Comparison of ENCODE assay signal across 23 mouse cellular contexts in genomic region chr4:93486455-93486854, GRCm38 (mm10).
DNase-seq lines count a peak whose midpoint lies in the region; ATAC-seq lines count a peak whose summit lies in the region.
"Had no signal": no experiment of that assay in that cellular context is flagged by ENCODE, and none has a peak within 500 bp of the region (broad histone marks: within the 10 kb centered on the region; RNA-seq: fewer than 3 reads in every experiment).

No protein-coding gene starts in this region.

- no peaks in the 10 kb centered on the region for H3K36me3 ChIP-seq in midbrain, embryonic 13.5 days
- no peaks in the 10 kb centered on the region for H3K36me3 ChIP-seq in heart, embryonic 11.5 days (ENCODE audit: control insufficient read depth, insufficient read depth, low read length)
- H3K36me3 ChIP-seq: embryonic facial prominence, embryonic 10.5 days; embryonic facial prominence, embryonic 12.5 days; forebrain, embryonic 10.5 days; forebrain, embryonic 12.5 days had no signal

- no peak overlapping the region for H3K9ac ChIP-seq in midbrain, embryonic 13.5 days (replicated peaks)
- H3K9ac ChIP-seq in heart, embryonic 11.5 days (ENCODE audit: low read depth, low read length) = no peak overlapping the region
- H3K9ac ChIP-seq: embryonic facial prominence, embryonic 12.5 days; forebrain, embryonic 12.5 days had no signal

- H3K27ac ChIP-seq in midbrain, embryonic 13.5 days = no peak overlapping the region
- H3K27ac ChIP-seq in heart, embryonic 11.5 days (ENCODE audit: low read depth, low read length) = no peak overlapping the region
- H3K27ac ChIP-seq: embryonic facial prominence, embryonic 10.5 days; embryonic facial prominence, embryonic 12.5 days; forebrain, embryonic 10.5 days; forebrain, embryonic 12.5 days had no signal

- WGBS in midbrain, embryonic 13.5 days = 83% methylated on average over 1 of the region's 1 CpGs
- 69% methylated on average over 1 of the region's 1 CpGs for WGBS in heart, embryonic 11.5 days (ENCODE audit: insufficient replicate concordance)

- peak; percentile 5 for DNase-seq in lung, postnatal 36 days
- no peak for DNase-seq in lung, postnatal 25 days (ENCODE audit: low spot score)
- DNase-seq: adrenal gland, adult 2 months; adrenal gland, postnatal 10 days; adrenal gland, postnatal 25 days; cerebellum, adult 11 months; cerebellum, adult 18-20 months; cerebellum, adult 9-10 months; cerebellum, postnatal 10 days; cerebellum, postnatal 25 days; embryo, embryonic 11 days had no signal

- H3K4me3 ChIP-seq in midbrain, embryonic 13.5 days (replicated peaks) = no peak overlapping the region
- H3K4me3 ChIP-seq in heart, embryonic 11.5 days (ENCODE audit: low read depth, low read length) = no peak overlapping the region
- H3K4me3 ChIP-seq: embryonic facial prominence, embryonic 10.5 days; embryonic facial prominence, embryonic 12.5 days; erythroblast, embryonic 14.5 days; forebrain, embryonic 10.5 days; forebrain, embryonic 12.5 days had no signal

- no peak overlapping the region for H3K4me2 ChIP-seq in midbrain, embryonic 13.5 days (replicated peaks)
- H3K4me2 ChIP-seq in heart, embryonic 11.5 days = no peak overlapping the region
- H3K4me2 ChIP-seq: embryonic facial prominence, embryonic 12.5 days; forebrain, embryonic 12.5 days had no signal

- no peaks in the 10 kb centered on the region for H3K27me3 ChIP-seq in midbrain, embryonic 13.5 days
- H3K27me3 ChIP-seq in heart, embryonic 11.5 days (ENCODE audit: control insufficient read depth, insufficient read depth, low read length) = no peaks in the 10 kb centered on the region
- H3K27me3 ChIP-seq: embryonic facial prominence, embryonic 12.5 days; forebrain, embryonic 12.5 days had no signal

- H3K9me3 ChIP-seq in midbrain, embryonic 13.5 days = no peaks in the 10 kb centered on the region
- H3K9me3 ChIP-seq in heart, embryonic 11.5 days (replicated peaks; ENCODE audit: control insufficient read depth, low read length) = no peaks in the 10 kb centered on the region
- H3K9me3 ChIP-seq: embryonic facial prominence, embryonic 10.5 days; embryonic facial prominence, embryonic 12.5 days; forebrain, embryonic 10.5 days; forebrain, embryonic 12.5 days had no signal

- no peaks in the 10 kb centered on the region for H3K4me1 ChIP-seq in midbrain, embryonic 13.5 days (replicated peaks)
- no peaks in the 10 kb centered on the region for H3K4me1 ChIP-seq in heart, embryonic 11.5 days (ENCODE audit: control insufficient read depth, insufficient read depth, low read length)
- H3K4me1 ChIP-seq: embryonic facial prominence, embryonic 10.5 days; embryonic facial prominence, embryonic 12.5 days; forebrain, embryonic 10.5 days; forebrain, embryonic 12.5 days had no signal

- peak; percentile 98 for ATAC-seq in granulocyte monocyte progenitor cell, adult 5-6 weeks (replicated peaks; ENCODE audit: poor library complexity, severe bottlenecking)
- peak; percentile 90 for ATAC-seq in megakaryocyte progenitor cell, adult 5-6 weeks (replicated peaks; ENCODE audit: poor library complexity)
- ATAC-seq in erythroblast, adult 5-6 weeks (replicated peaks; ENCODE audit: low FRiP score, poor library complexity, severe bottlenecking) = no peak
- ATAC-seq in midbrain, embryonic 13.5 days = no peak
- ATAC-seq in heart, embryonic 11.5 days (replicated peaks; ENCODE audit: insufficient number of reproducible peaks, low FRiP score, low TSS enrichment) = no peak
- ATAC-seq: forebrain, embryonic 14.5 days; forebrain, embryonic 16.5 days had no signal

Comparison
In these comparisons a context has a peak if more than half of its experiments do, and no peak if none do; other contexts are left out.
1. ATAC-seq: peak in granulocyte monocyte progenitor cell, adult 5-6 weeks (single experiment) and megakaryocyte progenitor cell, adult 5-6 weeks (single experiment); none in erythroblast, adult 5-6 weeks (single experiment), midbrain, embryonic 13.5 days (single experiment) and heart, embryonic 11.5 days (single experiment).